Mouse (Mus musculus): ENCODE data around the gene Smlr1.

Gene Smlr1

GRCm38 (mm10) chr10:25535891-25536331 is at the start of gene Smlr1:
Gene Smlr1 (minus strand): TSS chr10:25536267.
- no peak for DNase-seq

GRCm38 (mm10) chr10:25584899-25585298 is 48.8 kb upstream of the Smlr1 start:
- DNase-seq, result peak; percentile 42 to 75

- no peak for DNase-seq
Measured at GRCm38 (mm10) chr10:25580066-25580465, 44.0 kb upstream of the Smlr1 start.

GRCm38 (mm10) chr10:25571319-25572240 is 35.5 kb upstream of the Smlr1 start:
- DNase-seq, result no peak

- DNase-seq, result no peak
Measured at GRCm38 (mm10) chr10:25552936-25553335, 16.9 kb upstream of the Smlr1 start.

GRCm38 (mm10) chr10:25541097-25541496 is 5.0 kb upstream of the Smlr1 start:
- no peak for DNase-seq

- no peak for DNase-seq
Measured at GRCm38 (mm10) chr10:25539771-25540168, 3.7 kb upstream of the Smlr1 start.

GRCm38 (mm10) chr10:25539146-25539770 is 3.2 kb upstream of the Smlr1 start:
- DNase-seq, result peak in 1 of 2 experiments; percentile 14

GRCm38 (mm10) chr10:25538738-25539137 is 2.7 kb upstream of the Smlr1 start:
- DNase-seq, result no peak

GRCm38 (mm10) chr10:25536621-25537020 is 554 bp upstream of the Smlr1 start:
- no peak for DNase-seq

GRCm38 (mm10) chr10:25534467-25534866 is 1.6 kb downstream of the Smlr1 start:
- DNase-seq, result no peak

- no peak for DNase-seq
Measured at GRCm38 (mm10) chr10:25533513-25534246, 2.4 kb downstream of the Smlr1 start.

- no peak for DNase-seq
Measured at GRCm38 (mm10) chr10:25533105-25533504, 3.0 kb downstream of the Smlr1 start.

- no peak for DNase-seq
Measured at GRCm38 (mm10) chr10:25531335-25531734, 4.7 kb downstream of the Smlr1 start.

GRCm38 (mm10) chr10:25527126-25527525 is 8.9 kb downstream of the Smlr1 start:
- no peak for DNase-seq

GRCm38 (mm10) chr10:25526622-25527021 is 9.4 kb downstream of the Smlr1 start:
- DNase-seq, result no peak

- no peak for DNase-seq
Measured at GRCm38 (mm10) chr10:25526156-25526555, 9.9 kb downstream of the Smlr1 start.

- no peak for DNase-seq
Measured at GRCm38 (mm10) chr10:25523727-25524126, 12.3 kb downstream of the Smlr1 start.

GRCm38 (mm10) chr10:25520428-25520827 is 15.6 kb downstream of the Smlr1 start:
- no peak for DNase-seq

- DNase-seq, result no peak
Measured at GRCm38 (mm10) chr10:25519954-25520353, 16.1 kb downstream of the Smlr1 start.

GRCm38 (mm10) chr10:25513821-25514220 is 22.2 kb downstream of the Smlr1 start:
- no peak for DNase-seq

GRCm38 (mm10) chr10:25503250-25503649 is 32.8 kb downstream of the Smlr1 start:
- DNase-seq, result no peak
